ENCODE assay signal across 23 mouse cellular contexts in the genomic region with DNA sequence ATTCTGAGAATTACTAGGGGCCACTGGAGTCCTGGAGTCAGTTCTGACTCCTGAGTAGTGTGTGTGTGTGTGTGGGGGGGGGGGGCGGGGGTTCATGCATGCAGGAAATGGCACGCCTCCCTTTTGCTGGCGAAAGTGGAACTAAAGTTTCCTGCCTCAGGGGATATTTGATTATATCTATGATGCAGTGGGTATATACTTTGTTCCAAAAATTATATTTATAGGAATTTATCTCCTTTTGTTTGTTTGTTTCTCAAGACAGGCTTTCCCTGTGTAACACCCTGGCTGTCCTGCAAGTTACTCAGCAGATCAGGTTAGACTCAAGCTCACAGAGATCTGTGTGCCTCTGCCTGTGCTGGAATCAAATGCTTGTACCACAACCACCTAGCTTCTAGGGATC. TPM values are rescaled to one million over a fixed set of nuclear protein-coding genes. Genes with fewer than 3 reads are reported as not detected.
DNase-seq lines count a peak whose midpoint lies in the region; ATAC-seq and TF ChIP-seq lines count a peak whose summit lies in the region.
"Had no signal": no experiment of that assay in that cellular context is flagged by ENCODE, and none has a peak within 500 bp of the region (broad histone marks: within the 10 kb centered on the region; RNA-seq: fewer than 3 reads in every experiment).

No protein-coding gene starts in this region.

- H3K27ac ChIP-seq in bone marrow macrophage, adult 2 months (ENCODE audit: insufficient read depth, low read depth, low read length): peak overlapping the region; percentile 40

- H3K4me3 ChIP-seq in bone marrow macrophage, adult 2 months (ENCODE audit: insufficient read depth, low read length): no peak overlapping the region

- no peak for TF ChIP-seq POLR2A in bone marrow macrophage, adult 2 months (IDR thresholded peaks at IDR 0.05; ENCODE audit: borderline replicate concordance, low read depth, low read length)

- no peak for TF ChIP-seq CTCF in bone marrow macrophage, adult 2 months (IDR thresholded peaks at IDR 0.05; ENCODE audit: low read depth, low read length)

- peaks cover 27% of the 10 kb centered on the region for H3K4me1 ChIP-seq in bone marrow macrophage, adult 2 months (ENCODE audit: control insufficient read depth, insufficient read depth, low read length)

- intact Hi-C loops in gastrocnemius, postnatal 14 days (cut with DNase I; ENCODE audit: low total_unique reads): no loop called here

- peak; percentile 84 for ATAC-seq in CD4-positive, CD25-positive, alpha-beta regulatory T cell, adult 4 months
- ATAC-seq in neutrophil, adult 5-6 weeks (ENCODE audit: extremely low read depth, insufficient number of reproducible peaks, low FRiP score, poor library complexity, severe bottlenecking): peak; percentile 27; the same call in 1 of the 2 replicates
- ATAC-seq: hindbrain, embryonic 16.5 days; Patski had no signal

- peak; percentile 50 to 67 for DNase-seq in spleen, postnatal 36 days (ENCODE audit: low spot score in 2 of 2)
- no peak for DNase-seq in spleen, adult 18-20 months
- DNase-seq in gastrocnemius, postnatal 14 days: no peak
- no peak for DNase-seq in lung, postnatal 4 days
- DNase-seq: cerebellum, adult 11 months; cerebellum, postnatal 14 days; gastrocnemius, postnatal 36 days; kidney, adult 18-20 months; kidney, postnatal 36 days; layer of hippocampus, adult 9-11 months; lung, embryonic 14.5 days; midbrain, embryonic 14.5 days had no signal

RNA-seq across cellular contexts. Expression of a gene that starts 11.5 kb away (rescaled TPM):
- not detected for polyA plus RNA-seq in CD4-positive, CD25-positive, alpha-beta regulatory T cell, adult 4 months (2017; shearing (Covaris generic))
- polyA plus RNA-seq in bone marrow macrophage, adult 2 months (2012; ENCODE audit: insufficient read depth, insufficient read length, missing spikeins): 1.3 TPM in 1 of 2 replicates, not detected in the other
- total RNA-seq in neutrophil, adult 5-6 weeks (2017): 1.2 TPM in 1 of 2 replicates, not detected in the other
- total RNA-seq in gastrocnemius, postnatal 14 days (2021): not detected
- total RNA-seq: gastrocnemius, postnatal 36 days; heart, postnatal 25 days; left cerebral cortex, postnatal 10 days had no signal
- polyA plus RNA-seq: forebrain, embryonic 11.5 days; heart, embryonic 11.5 days; hindbrain, embryonic 16.5 days; lung, embryonic 14.5 days; midbrain, embryonic 14.5 days; neural tube, embryonic 11.5 days; Patski; testis, adult 2 months had no signal

RNA-seq across cellular contexts. Expression of a gene that starts 21.2 kb away (rescaled TPM):
- under 1 TPM; 0.89 to 0.98 TPM for polyA plus RNA-seq in CD4-positive, CD25-positive, alpha-beta regulatory T cell, adult 4 months (2017; shearing (Covaris generic))
- 6.0 and 6.5 TPM in 2 replicates for polyA plus RNA-seq in bone marrow macrophage, adult 2 months (2012; ENCODE audit: insufficient read depth, insufficient read length, missing spikeins)
- 360 and 362 TPM in 2 replicates for total RNA-seq in neutrophil, adult 5-6 weeks (2017)
- 1 to 10 TPM in 1 of 2 experiments, under 1 TPM in 1; 0.55 to 1.1 TPM for total RNA-seq in gastrocnemius, postnatal 14 days (2021)
- polyA plus RNA-seq: Patski had no signal

RNA-seq across cellular contexts. Expression of a gene that starts 32.1 kb away (rescaled TPM):
- polyA plus RNA-seq in CD4-positive, CD25-positive, alpha-beta regulatory T cell, adult 4 months (2017; shearing (Covaris generic)): 1 to 10 TPM; 2.2 to 3.2 TPM
- 4.6 and 4.9 TPM in 2 replicates for polyA plus RNA-seq in bone marrow macrophage, adult 2 months (2012; ENCODE audit: insufficient read depth, insufficient read length, missing spikeins)
- 10.1 and 10.7 TPM in 2 replicates for total RNA-seq in neutrophil, adult 5-6 weeks (2017)
- total RNA-seq in gastrocnemius, postnatal 14 days (2021): not detected
- total RNA-seq: gastrocnemius, postnatal 36 days; heart, postnatal 25 days had no signal
- polyA plus RNA-seq: forebrain, embryonic 11.5 days; heart, embryonic 11.5 days; hindbrain, embryonic 16.5 days; lung, embryonic 14.5 days; midbrain, embryonic 14.5 days; neural tube, embryonic 11.5 days; Patski had no signal

Comparison
In these comparisons a context has a peak if more than half of its experiments do, and no peak if none do; other contexts are left out.
1. DNase-seq: peak in spleen, postnatal 36 days (2 of 2); none in spleen, adult 18-20 months (0 of 2), gastrocnemius, postnatal 14 days (single experiment) and lung, postnatal 4 days (0 of 2).
2. RNA of a gene that starts 21.2 kb away (total RNA-seq): 360 to 362 TPM in neutrophil, adult 5-6 weeks; 0.55 to 1.1 TPM in gastrocnemius, postnatal 14 days; every median in the first group is over 100 times any median in the second.
3. RNA of a gene that starts 32.1 kb away (total RNA-seq): 10.1 to 10.7 TPM in neutrophil, adult 5-6 weeks; not detected in gastrocnemius, postnatal 14 days; every median in the first group is over 10 times any median in the second.